Mouse (Mus musculus) thymus, postnatal 4 days (tissue): ENCODE results near the gene Tfam.

Experiments used
- DNase-seq: peaks from one replicate; pipeline ENCODE4 v3.0.0; 2021

Gene Tfam

DNA sequence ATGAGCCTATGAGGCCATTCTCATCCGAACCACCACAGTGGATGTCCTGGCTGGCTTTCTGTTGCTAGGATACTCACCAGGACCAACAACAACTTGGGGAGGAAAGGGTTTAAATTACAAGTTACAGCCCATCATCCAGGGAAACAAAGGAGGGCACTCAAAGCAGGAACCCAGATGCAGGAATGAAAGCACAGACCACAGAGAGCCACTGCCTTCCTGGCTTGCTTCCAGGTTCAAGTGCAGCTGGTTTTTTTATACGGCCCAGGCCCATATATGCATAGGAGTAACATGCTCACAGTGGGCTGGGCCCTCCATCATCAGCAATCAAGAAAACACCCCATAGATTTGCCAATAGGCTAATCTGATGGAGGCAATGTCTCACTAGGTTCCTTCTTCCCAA lies 15.4 kb downstream of the Tfam start:
- DNase-seq: no peak

DNA sequence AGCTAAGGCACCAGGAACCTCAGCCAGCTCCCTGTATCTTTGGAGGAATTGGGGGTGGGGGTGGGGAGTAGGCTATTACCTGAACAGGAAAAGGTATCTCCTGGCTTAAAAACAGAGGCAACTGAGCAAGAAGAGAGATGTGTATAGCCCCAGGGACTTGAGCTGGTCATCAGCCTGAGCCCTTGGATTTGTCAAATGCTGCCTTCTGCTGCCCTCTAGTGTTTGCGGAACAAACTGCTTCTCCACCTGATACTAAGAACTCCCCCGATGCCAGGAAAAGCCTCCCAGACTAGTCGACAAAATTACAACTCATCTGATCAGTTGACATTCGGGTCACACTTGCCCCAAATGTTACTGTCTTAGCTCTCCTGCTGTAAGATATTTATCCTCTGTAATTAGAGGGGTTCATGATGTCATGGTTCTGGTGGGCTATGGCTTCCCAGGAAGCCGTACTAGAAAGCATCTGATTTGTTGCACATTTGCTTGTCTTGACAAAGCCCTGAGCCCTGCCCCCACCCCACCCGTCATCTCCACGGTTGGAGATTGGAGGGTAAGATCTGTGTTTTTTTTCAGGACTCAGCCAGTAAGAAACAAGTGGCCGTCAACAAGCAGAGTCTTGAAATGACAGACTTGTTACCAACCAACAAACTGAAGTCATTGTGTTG lies 19.7 kb downstream of the Tfam start:
- DNase-seq: peak; percentile 79

DNA sequence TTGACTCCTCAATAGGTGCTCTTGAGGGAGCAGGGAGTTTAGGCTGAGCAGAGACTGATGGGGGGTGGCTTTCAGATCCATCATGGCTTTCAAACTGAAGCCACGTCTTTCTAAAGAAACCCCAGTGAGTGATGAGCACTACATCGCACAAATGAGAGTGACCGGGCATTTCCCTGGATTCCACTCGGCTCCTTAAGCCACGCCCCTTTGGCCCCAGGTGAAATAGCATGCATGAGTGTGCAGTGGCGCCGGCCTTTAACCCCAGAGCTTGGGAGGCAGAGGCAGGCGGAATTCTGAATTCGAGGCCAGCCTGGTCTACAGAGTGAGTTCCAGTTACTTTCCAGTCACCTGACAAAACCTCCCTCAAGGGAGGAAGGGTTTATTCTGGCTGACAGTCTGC lies 22.1 kb downstream of the Tfam start:
- no peak for DNase-seq

DNA sequence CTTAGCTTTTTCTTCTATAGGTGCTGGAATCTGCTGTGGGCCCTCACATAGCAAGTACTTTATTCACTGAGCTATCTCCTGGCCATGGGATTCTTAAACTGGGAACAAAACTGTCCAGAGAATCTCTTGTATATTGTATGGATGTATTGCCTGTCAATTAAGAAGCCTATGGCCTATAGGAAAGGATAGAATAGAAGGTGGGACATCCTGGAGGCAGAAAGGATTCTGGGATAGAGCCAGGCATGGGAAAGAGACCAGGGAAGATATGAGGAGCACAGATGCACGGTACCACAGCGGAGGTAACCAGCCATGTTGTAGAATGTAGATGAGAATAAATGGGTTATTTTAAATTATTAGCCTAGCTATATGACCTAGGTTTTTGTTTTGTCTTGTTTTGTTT lies 36.6 kb downstream of the Tfam start:
- no peak for DNase-seq

DNA sequence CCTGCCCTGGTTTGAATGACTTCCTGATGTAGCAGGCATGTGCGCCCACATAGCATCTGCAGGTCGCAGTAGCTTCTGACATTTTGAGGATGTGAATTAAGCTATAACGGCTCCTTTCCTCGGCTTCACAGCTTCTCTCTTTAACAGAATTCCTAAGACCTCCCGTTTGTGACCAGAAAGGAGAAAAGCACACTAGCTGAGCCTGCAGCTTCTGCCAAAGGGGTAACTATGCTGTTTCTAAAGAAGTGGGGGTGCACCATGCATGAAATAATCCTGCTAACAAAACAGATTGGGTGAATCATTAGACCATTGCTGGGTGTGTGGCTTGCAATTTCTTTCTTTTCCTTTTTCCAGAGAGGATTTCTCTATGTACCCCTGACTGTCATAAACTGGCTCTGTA lies 37.1 kb downstream of the Tfam start:
- no peak for DNase-seq

DNA sequence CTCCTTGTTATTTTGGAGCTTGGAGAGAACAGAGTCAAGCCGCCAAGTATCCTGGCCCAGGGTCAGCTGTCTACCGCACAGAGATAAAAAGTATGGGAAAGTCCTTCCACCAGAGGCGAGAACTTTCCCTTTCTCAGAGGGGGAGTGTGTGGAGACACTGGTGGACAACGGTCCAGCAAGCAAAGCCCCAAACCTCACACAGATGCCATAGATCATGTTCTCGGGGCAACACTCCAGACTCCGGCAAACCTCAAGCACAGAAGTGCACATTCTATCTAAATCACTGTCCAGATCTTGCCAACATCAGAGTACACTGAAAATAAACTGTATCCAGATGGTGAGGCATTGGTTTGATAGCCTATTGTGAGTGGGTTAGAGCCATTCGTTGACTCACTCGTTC lies 39.4 kb downstream of the Tfam start:
- no peak for DNase-seq

DNA sequence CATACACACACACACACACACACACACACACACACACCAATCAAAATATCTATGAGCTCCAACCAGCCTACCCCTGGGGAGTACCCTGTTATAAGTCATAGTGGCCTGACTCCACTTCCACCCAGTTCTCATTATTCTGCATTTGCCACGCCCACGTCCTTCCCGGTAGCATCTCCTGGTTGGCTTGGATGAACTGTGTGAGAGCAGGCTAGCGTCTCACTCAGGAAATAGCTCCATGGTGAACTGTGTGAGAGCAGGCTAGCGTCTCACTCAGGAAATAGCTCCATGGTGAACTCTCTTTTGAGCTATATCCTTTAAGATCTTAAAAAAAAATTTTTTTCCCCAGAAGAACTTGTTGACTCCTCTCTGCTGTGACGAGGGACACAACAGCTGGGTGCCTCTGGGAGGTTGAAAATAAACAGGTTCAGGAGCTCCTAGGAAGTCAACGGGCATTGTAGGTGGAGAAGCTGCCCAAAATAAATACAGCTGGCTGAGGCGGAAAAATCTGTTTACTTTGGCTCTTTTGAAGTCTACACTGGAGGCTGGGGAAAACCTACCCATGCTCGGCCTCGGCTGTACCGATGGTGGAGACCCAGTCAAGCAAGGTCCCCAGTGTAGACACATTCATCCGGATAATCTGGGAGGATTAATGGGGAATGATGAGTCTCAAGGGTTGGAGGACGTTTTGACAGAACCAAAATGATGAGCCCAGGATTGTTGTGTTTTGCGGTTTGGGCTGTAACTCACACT lies 40.9 kb downstream of the Tfam start:
- DNase-seq: no peak

DNA sequence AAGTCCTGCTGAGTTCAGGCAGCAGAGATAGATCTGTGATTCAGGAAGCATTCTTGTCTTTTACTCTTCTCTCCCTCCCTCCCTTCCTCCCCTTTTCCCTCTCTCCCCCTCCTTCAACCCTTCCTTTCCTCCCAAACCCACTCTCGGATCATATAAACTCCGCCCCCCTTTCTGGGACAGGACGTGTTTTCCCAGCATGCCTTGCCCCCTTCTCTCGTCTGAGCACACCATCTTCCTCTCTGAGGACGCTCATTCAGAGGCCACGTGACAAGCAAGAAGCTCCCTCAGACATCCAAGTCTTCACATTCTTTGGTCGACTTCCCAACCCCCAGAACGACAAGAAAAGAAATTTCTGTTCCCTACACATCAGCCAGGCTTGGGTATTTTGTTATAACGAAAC lies 42.6 kb downstream of the Tfam start:
- no peak for DNase-seq

DNA sequence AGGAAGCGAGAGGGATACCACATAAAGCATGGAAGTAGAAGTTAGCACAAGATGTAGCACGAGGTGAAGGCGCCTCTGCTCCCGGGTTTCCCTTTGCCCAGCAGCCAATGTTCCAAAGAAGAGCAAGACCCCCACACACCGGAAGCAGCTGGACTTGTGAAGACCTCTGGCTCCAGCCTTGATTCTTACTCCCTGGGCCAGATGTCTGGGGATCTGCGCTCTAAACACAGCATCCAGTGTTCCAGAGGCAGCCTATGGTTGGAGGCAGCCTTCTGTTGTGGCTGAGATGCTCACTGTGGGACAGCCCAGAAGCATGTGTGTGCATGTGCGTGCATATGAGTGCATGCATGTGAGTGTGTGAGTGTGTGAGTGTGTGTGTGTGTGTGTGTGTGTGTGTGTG lies 43.4 kb downstream of the Tfam start:
- DNase-seq: no peak

DNA sequence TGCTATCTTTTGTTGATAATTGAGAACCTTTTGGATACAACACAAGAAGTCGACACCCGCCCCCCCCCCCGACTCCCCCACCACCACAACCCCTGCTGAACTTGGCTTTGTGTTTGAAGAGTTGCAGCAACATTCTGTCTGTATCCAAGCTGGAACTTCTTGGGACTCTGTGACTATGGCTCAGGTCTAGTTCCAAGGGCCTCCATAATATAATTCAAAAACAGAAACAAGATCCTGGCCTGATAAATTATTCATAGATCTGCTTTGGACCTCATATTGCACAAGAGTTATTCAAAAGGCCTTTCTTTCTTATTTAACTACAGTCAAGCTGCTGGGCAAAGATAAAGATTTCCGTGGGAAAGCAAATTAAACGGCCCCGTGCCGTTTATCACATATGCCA lies 44.8 kb downstream of the Tfam start:
- DNase-seq: no peak

DNA sequence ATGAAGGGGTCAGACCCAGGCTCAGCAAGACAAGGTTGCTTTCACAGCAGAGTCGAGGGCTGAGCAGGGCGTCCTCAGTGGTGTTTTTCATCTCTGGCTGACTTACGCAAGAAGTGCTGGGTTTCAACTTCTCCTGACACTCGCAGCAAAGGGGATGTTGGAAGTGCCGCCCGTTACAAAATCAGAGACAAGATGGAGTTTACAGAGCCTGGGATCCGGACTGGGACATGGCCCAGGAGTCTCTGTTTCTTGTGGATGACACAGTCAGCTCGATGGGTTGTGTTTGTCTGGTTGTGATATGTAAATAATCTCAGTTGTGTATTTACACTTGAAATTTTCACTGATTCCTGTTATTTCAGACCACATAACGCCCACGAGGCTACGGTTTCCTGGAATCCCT lies 45.2 kb downstream of the Tfam start:
- DNase-seq: no peak

DNA sequence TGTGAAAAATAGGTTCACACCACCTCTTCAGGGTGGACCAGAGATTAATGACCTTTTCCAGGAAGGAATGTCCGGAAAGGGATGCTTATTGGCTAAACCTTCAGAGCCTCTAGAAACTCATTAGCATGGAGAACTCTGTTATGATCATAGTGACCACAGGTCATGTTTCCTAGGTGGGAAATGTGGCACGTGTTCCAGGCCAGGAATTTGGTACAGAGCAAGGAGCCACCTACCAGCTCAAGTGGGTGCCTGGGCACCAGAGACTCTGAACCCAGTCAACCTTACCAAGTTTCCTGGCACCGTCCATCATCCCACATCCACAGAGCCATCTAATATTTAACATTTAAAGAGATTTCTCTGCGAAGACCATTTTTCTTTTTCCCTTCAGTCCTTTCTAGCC lies 49.4 kb downstream of the Tfam start:
- no peak for DNase-seq

DNA sequence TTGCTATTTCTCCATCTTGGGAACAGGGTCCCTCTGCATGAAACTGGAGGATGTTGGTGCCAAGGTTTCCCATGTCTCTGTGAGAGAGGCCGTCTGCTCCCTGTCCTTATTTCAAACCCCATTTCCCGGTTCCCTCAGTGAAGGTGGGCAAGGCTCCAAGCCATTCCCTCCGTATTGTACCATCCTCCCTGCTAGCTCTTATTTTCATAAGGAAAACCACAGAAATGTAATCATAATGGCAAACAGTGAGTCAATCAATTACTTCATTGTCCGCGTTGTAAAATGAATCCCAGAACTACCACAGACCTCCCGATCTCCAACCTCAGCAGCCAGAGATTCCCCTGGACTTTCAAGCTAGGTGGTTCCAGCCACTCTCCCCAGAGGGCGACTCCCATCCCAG lies 53.0 kb downstream of the Tfam start:
- DNase-seq: no peak

DNA sequence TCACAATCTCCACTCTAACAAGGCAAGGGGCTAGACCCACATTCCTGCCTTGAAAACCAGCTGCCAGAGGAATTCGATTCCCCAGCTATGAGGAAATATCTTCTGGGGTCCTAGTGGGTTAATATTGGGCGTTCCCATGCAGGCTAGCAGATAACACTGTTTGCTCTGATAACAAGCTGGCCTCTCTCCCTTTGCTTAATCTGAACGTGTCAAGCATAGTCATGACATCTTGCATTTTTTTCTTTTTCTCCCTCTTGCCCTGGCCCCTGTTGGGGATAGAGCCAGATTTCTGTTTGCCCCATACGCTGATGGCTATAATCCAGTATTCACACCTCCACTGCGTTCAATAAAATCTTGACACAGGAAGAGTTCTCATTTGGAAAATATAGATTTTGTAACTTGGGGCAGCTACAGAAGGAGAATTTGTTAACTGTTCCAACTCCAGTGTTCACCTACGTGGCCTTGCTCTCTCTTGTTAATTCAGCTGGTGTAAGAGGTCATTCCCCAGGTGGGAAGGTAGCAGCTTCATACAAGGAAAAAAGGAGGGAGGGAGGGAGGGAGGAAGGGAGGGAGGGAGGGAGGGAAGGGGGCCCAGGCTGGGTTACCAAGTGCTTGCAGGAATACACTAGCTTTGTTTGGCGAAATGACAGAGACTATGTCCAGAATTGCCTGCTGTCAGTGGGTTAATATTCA lies 54.6 kb downstream of the Tfam start:
- no peak for DNase-seq

DNA sequence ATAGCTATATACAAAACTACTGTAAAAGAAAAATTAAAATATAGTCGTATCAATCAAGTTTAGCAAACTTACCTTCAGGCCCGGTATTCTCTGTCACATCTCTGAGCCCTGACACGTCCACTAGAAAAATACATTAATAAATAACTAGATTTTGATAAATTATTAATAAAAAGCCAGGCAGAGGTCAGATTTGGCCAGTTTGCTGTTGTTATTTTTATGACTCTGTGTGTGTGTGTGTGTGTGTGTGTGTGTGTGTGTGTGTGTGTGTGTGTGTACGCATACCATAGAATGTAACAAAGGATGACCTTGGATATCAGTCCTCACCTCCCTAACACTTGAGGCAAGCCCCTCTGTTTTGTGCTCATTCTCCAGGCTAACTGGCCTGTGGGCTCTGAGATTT lies 56.1 kb downstream of the Tfam start:
- no peak for DNase-seq

DNA sequence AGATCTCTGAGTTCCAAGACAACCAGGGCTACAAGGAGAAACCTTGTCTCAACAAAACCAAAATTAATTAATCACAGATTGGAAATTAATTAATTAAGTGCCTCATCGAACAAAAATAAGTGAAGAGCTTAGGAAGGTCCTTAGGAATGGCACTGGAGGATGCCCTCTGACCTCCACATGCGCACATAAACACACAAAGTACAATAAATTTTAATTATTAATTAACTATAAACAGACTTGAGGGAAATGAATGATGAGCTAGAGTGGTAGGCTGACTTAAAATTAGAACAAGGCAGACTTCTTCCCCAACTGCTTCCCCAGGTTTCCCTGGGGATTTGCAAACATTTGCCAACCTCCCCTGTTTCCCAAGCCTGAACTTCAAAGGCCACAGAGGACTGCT lies 57.0 kb downstream of the Tfam start:
- DNase-seq: no peak

DNA sequence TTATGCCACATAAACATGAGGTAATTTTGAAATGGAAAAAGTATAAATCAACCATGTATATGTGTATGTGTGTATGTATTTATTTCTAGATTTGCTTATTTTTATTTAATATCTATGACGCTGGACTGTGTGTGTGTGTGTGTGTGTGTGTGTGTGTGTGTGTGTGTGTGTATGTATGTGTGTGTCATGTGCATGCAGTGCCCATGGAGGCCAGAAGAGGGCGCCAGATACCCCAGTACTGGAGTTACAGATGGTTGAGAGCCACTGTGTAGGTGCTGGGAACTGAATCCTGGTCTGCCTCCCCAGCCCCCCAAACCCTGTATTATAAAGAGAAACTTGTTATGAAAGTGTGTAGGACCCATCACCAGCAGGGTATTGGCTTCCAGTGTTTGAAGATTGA lies 58.0 kb downstream of the Tfam start:
- peak; percentile 7 for DNase-seq

DNA sequence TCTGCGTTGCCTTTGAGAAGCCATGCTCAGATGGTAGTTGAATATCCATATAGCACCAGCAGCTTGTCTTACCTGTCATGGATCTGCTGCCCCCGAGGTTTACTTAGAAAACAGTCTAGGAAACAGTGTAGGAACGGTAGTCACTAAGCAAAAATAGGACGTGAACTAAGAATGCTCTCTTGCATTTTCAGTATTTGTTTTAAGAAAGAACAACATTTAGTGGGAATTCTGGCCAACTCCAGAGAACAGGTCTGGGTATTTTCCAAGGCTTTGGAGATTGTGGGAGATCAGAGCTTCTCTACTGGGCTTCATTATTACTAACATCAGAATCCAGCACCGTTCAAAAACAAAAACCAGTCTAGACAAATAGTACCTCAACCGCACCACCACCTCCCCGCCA lies 60.9 kb downstream of the Tfam start:
- no peak for DNase-seq

DNA sequence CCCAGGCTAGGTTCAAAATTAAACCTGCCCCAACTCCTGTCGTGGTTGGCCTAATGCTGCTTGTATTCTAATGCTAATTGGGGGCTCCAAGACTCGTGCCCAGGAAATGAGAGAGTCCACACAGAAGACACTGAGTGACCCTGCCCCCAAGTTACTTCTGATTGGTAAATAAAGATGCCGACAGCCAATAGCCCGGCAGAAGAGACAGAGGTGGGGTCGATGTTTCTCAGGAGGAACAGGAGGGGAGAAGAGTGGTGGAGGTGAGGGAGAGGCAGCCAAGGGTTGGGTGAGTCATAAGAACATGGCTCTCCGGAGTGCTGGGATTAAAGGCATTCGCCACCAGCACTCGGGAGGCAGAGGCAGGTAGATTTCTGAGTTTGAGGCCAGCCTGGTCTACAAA lies 61.7 kb downstream of the Tfam start:
- no peak for DNase-seq
